Mouse (Mus musculus) CH12.LX (cell line): ENCODE results near the gene Rdh7. TPM values are rescaled to one million over a fixed set of nuclear protein-coding genes. Genes with fewer than 3 reads are reported as not detected.
"Not testable (repeated sequence)": the region's sequence is repeated elsewhere in the genome, so short reads cannot be mapped to it uniquely, and the experiment has no call there.

ENCODE experiments used
- DNase-seq: peaks from one replicate; pipeline ENCODE4 v3.0.0-alpha.2; 2013; ENCODE audit errors: extremely low read depth
- H3K27ac ChIP-seq: 2 replicates; pipeline ENCODE4 v1.5.1; 2012; ENCODE audit warnings: low read depth, mild to moderate bottlenecking, control low read depth, moderate library complexity; ENCODE audit not compliant: insufficient read depth
- H3K27me3 ChIP-seq: replicated peaks from 2 replicates; pipeline ENCODE3; 2012; ENCODE audit warnings: inconsistent platforms
- H3K36me3 ChIP-seq, 2 experiments: replicated peaks in 1 of 2; 2 replicates each; pipeline versions ENCODE3 to v1.6.1; 2012; ENCODE audit warnings: inconsistent platforms in 1 of 2, low read length in 1 of 2, mild to moderate bottlenecking in 1 of 2, mixed read lengths in 1 of 2, moderate library complexity in 1 of 2; ENCODE audit not compliant: control insufficient read depth in 1 of 2, insufficient read depth in 1 of 2
- H3K4me1 ChIP-seq, 2 experiments: 2 replicates each; pipeline ENCODE4 v1.6.1; 2012; ENCODE audit warnings: inconsistent platforms in 1 of 2, moderate library complexity in 1 of 2; ENCODE audit not compliant: insufficient read depth in 2 of 2, control insufficient read depth in 1 of 2
- H3K4me2 ChIP-seq: 2 replicates; pipeline ENCODE4 v1.6.1; 2012; ENCODE audit warnings: low read depth, mild to moderate bottlenecking, control low read depth; ENCODE audit not compliant: poor library complexity, insufficient read depth, severe bottlenecking
- H3K4me3 ChIP-seq, 3 experiments: fragments of 150-350 bp in 1 of 3; sonication (generic) in 1 of 3; replicated peaks in 1 of 3; 2 replicates each; pipeline versions ENCODE3 to v1.5.1; 2011 to 2012; ENCODE audit warnings: low read depth in 2 of 3, low read length in 2 of 3, mild to moderate bottlenecking in 2 of 3, moderate library complexity in 2 of 3, control low read depth in 1 of 3, improper control_type of control experiment in 1 of 3, inconsistent platforms in 1 of 3, mixed read lengths in 1 of 3; ENCODE audit not compliant: poor library complexity in 1 of 3
- H3K79me2 ChIP-seq: replicated peaks from 2 replicates; pipeline ENCODE4 v1.6.1; 2012; ENCODE audit warnings: mild to moderate bottlenecking, moderate library complexity; ENCODE audit not compliant: control insufficient read depth, poor library complexity, insufficient read depth, severe bottlenecking; ENCODE audit errors: extremely low read depth
- H3K9ac ChIP-seq: 2 replicates; pipeline ENCODE4 v1.6.1; 2012; ENCODE audit warnings: low read depth, mild to moderate bottlenecking, control low read depth, moderate library complexity; ENCODE audit not compliant: insufficient read depth
- H3K9me3 ChIP-seq: replicated peaks from 2 replicates; pipeline ENCODE3; 2012; ENCODE audit warnings: low read length, inconsistent platforms, mixed read lengths
- CHD2 ChIP-seq: IDR thresholded peaks from 2 replicates; pipeline ENCODE4 v1.6.1; 2011; ENCODE audit warnings: low read length, improper control_type of control experiment
- CTCF ChIP-seq, 2 experiments: IDR thresholded peaks in 1 of 2; conservative IDR thresholded peaks in 1 of 2; 2 replicates each; pipeline ENCODE4 v1.5.1; 2011 to 2012; ENCODE audit warnings: low read depth in 2 of 2, low read length in 2 of 2, improper control_type of control experiment in 1 of 2, inconsistent platforms in 1 of 2, mild to moderate bottlenecking in 1 of 2, moderate library complexity in 1 of 2
- E2F4 ChIP-seq: IDR thresholded peaks from 2 replicates; pipeline ENCODE4 v1.6.1; 2011; ENCODE audit warnings: low read depth, low read length, improper control_type of control experiment; ENCODE audit not compliant: insufficient replicate concordance
- ETS1 ChIP-seq: conservative IDR thresholded peaks from 2 replicates; pipeline ENCODE4 v1.6.1; 2012; ENCODE audit warnings: low read depth, mild to moderate bottlenecking, inconsistent platforms, low read length, improper control_type of control experiment, moderate library complexity
- GABPA ChIP-seq: IDR thresholded peaks from 2 replicates; pipeline ENCODE4 v1.6.1; 2012; ENCODE audit warnings: low read depth, low read length, improper control_type of control experiment, inconsistent platforms; ENCODE audit not compliant: insufficient replicate concordance
- HCFC1 ChIP-seq: IDR thresholded peaks from 2 replicates; pipeline ENCODE4 v1.6.1; 2012; ENCODE audit warnings: low read depth, mild to moderate bottlenecking, inconsistent platforms, low read length, improper control_type of control experiment
- IRF4 ChIP-seq: IDR thresholded peaks from 2 replicates; pipeline ENCODE4 v1.6.1; 2014; ENCODE audit warnings: low read depth, mild to moderate bottlenecking, inconsistent platforms, low read length, improper control_type of control experiment
- JUN ChIP-seq: IDR thresholded peaks from 2 replicates; pipeline ENCODE4 v1.6.1; 2011; ENCODE audit warnings: low read depth, mild to moderate bottlenecking, low read length, improper control_type of control experiment, moderate library complexity; ENCODE audit not compliant: insufficient read depth
- MAFK ChIP-seq: IDR thresholded peaks from 2 replicates; pipeline ENCODE4 v1.6.1; 2011; ENCODE audit warnings: low read length, improper control_type of control experiment; ENCODE audit not compliant: insufficient replicate concordance
- MAX ChIP-seq: IDR thresholded peaks from 2 replicates; pipeline ENCODE4 v1.6.1; 2011; ENCODE audit warnings: low read length, improper control_type of control experiment
- NRF1 ChIP-seq: IDR thresholded peaks from 2 replicates; pipeline ENCODE4 v1.6.1; 2014; ENCODE audit warnings: low read depth, mild to moderate bottlenecking, inconsistent platforms, low read length, improper control_type of control experiment, moderate library complexity
- RAD21 ChIP-seq: IDR thresholded peaks from 2 replicates; pipeline ENCODE4 v1.6.1; 2011; ENCODE audit warnings: low read depth, mild to moderate bottlenecking, low read length, improper control_type of control experiment, moderate library complexity
- TCF12 ChIP-seq: IDR thresholded peaks from 2 replicates; pipeline ENCODE4 v1.6.1; 2014; ENCODE audit warnings: low read depth, mild to moderate bottlenecking, inconsistent platforms, low read length, improper control_type of control experiment
- UBTF ChIP-seq: IDR thresholded peaks from 2 replicates; pipeline ENCODE4 v1.6.1; 2012; ENCODE audit warnings: low read depth, mild to moderate bottlenecking, inconsistent platforms, low read length, improper control_type of control experiment, moderate library complexity
- USF2 ChIP-seq: conservative IDR thresholded peaks from 2 replicates; pipeline ENCODE4 v1.6.1; 2011; ENCODE audit warnings: low read depth, low read length, improper control_type of control experiment
- ZKSCAN1 ChIP-seq: IDR thresholded peaks from 2 replicates; pipeline ENCODE4 v1.6.1; 2012; ENCODE audit warnings: low read depth, inconsistent platforms, low read length, improper control_type of control experiment, borderline replicate concordance
- ZMIZ1 ChIP-seq: IDR thresholded peaks from 2 replicates; pipeline ENCODE4 v1.6.1; 2012; ENCODE audit warnings: low read depth, mild to moderate bottlenecking, inconsistent platforms, low read length, improper control_type of control experiment
- dilution Hi-C: fragments of 300-500 bp; cut with MboI; formaldehyde crosslinking; loops from 2 replicates; pipeline ENCODE4 v1.14.3; 2020; ENCODE audit warnings: low sequenced_read_pairs; ENCODE audit not compliant: extremely low pct_unique_long_range_greater_than_20kb, extremely low pct_ligation_motif_present
- in situ Hi-C: fragments of 300-500 bp; cut with MboI; formaldehyde crosslinking; loops from 3 replicates; pipeline ENCODE4 v1.14.3; 2019; ENCODE audit warnings: low sequenced_read_pairs, low pct_ligation_motif_present, low pct_unique_long_range_greater_than_20kb, mixed read lengths
- polyA plus RNA-seq: library from polyadenylated mRNA; unstranded; fragments of >175 nt; gene quantifications from 2 replicates; pipeline ENCODE4 v1.2.1, GENCODE M21; 2012; ENCODE audit warnings: low read depth; ENCODE audit not compliant: insufficient read length
- total RNA-seq, 2 experiments: library from RNA; depleted of rRNA; stranded (reverse); fragments of 300-350 nt in 1 of 2; fragments of >200 nt in 1 of 2; gene quantifications; 2 replicates each; pipeline ENCODE4 v1.2.3; 2012 to 2014

Rdh7 gene
- total and polyA plus RNA-seq, 3 experiments: not detected

- H3K27me3 ChIP-seq: peaks cover 76% of the 10 kb centered on the region
- no peaks in the 10 kb centered on the region for H3K79me2 ChIP-seq
- no peak overlapping the region for H3K4me2 ChIP-seq
- H3K27ac ChIP-seq: no peak overlapping the region
- H3K9me3 ChIP-seq: no peaks in the 10 kb centered on the region
- no peak for DNase-seq
- H3K4me1 ChIP-seq: no peaks in the 10 kb centered on the region
- H3K36me3 ChIP-seq: no peaks in the 10 kb centered on the region
- no peak overlapping the region for H3K4me3 ChIP-seq
- dilution Hi-C loops: no loop called here
- TF ChIP-seq ETS1 (no peak), CHD2 (no peak), ZKSCAN1 (no peak), UBTF (no peak), TCF12 (no peak), E2F4 (no peak), IRF4 (no peak), JUN (no peak), USF2 (no peak), RAD21 (no peak), NRF1 (no peak), MAX (no peak), HCFC1 (no peak), GABPA (no peak), CTCF (conservative IDR thresholded peaks at IDR 0.05 in 1 of 2, IDR thresholded peaks at IDR 0.05 in 1 of 2; ENCODE audit: low read depth in 2 of 2, low read length in 2 of 2) (no peak), MAFK (no peak), ZMIZ1 (no peak)
- H3K9ac ChIP-seq: no peak overlapping the region
- in situ Hi-C loops: loop anchor here (5.0 kb wide), 1 partner anchor 54 kb away; no protein-coding TSS in a partner anchor
Observed at GRCm38 (mm10) chr10:127896705-127897104, 8.1 kb upstream of the Rdh7 start.

DNA sequence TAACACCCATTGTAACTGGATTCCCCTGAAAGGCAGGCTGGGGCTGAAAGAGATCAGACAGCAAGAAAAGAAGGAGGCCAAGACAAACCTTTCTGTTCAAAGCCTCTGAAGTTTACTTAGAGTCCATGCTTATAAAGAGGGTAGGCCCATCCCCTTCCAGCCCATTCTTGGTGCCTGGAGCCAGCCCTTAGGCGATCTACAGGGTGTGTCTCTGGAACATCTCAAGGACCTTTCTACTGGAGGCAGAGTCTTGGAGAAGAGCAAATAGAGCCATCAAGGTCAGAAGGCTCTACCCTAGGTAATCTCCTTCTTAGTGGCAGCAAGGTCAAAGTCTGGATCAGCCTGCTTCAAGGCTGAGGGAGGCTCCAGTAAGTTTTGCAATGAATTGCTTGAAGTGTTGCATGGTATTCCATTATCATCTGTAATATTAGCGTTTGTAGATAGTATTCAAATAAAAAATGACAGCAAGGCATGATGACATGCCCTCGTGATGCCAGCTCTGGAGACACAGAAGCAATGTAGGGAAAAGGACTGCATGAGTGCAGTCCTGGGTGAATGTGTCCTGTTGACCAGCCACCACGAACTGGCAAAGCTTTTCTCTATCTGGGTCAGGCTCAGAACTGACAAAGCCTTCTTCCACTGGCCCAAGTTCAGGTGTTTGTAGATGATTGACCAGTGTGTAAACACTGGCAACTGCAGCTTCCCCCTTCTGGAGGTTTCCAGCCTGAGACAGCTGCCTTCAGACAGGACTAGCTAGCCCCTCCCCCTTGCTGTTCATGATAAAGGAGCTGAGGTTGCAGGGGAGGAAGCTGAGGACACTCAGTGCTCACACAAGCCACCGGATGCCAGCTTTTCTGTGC is 4.8 kb upstream of the Rdh7 start:
- H3K4me2 ChIP-seq, H3K79me2 ChIP-seq, DNase-seq, H3K4me3 ChIP-seq, in situ Hi-C loops, dilution Hi-C loops, H3K36me3 ChIP-seq, H3K27ac ChIP-seq, H3K4me1 ChIP-seq, H3K9me3 ChIP-seq, H3K9ac ChIP-seq: not testable (repeated sequence)
- H3K27me3 ChIP-seq: peaks cover 70% of the 10 kb centered on the region
